Mouse (Mus musculus) embryonic stem cell, embryonic (primary cell): ENCODE results near the gene Gm11564.
"Not testable (repeated sequence)": the region's sequence is repeated elsewhere in the genome, so short reads cannot be mapped to it uniquely, and the experiment has no call there.

ENCODE experiments used
- CTCF ChIA-PET, 4 experiments: fragments of 300-600 bp in 2 of 4; fragments of 350-600 bp in 2 of 4; sonication (Branson Sonifier 250); formaldehyde crosslinking; loops; one replicate each; lab custom pipeline; 2022; ENCODE audit warnings: inconsistent platforms in 2 of 4; lab: Charles Lee
- POLR2A ChIA-PET, 4 experiments: fragments of 300-600 bp in 2 of 4; fragments of 350-600 bp in 2 of 4; sonication (Branson Sonifier 250); formaldehyde crosslinking; loops; one replicate each; lab custom pipeline; 2022; ENCODE audit warnings: antibody characterized with exemption in 4 of 4, inconsistent platforms in 1 of 4; lab: Charles Lee

The Gm11564 gene

DNA sequence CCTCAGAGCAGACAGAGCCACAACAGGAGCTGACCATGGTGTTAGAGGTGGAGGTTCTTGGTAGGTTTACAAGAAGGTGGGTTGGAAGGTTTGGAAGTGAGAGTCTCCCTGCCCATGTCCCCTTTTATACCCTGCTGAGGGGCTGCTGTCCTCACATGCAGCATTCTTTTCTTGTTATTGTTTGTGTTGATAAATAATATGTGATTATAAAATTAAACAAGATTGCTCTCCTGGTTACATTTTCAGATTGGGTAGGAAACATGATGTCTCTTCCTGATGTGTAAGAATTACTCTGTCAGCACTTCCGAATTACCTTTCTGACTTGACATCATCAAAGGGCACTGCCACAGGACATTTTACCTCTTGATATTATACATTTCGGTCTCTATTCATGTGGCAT, at the start of gene Gm11564:
Gene Gm11564 (minus strand): TSS at position 101 of the 400 bp plus-strand sequence.
- CTCF ChIA-PET, POLR2A ChIA-PET: not testable (repeated sequence)

DNA sequence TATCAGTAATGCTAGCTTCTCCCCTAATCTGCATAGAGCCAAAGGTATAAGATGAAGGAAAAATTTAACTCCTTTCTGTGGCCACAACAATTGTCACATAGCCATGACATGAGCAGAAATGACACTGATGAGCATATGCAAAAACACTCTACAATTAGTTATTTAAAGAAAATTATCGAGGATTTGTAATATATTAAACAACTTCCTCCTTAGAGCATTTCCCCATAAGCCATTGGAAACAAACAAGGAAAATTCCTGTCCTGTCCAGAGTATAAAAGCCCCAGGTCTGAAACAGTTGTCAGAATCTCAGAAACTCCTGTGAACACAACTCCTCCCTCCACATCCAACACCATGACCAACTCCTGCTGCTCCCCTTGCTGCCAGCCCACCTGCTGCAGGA, 48.7 kb upstream of the Gm11564 start, which contains the start of gene Gm11559:
Gene Gm11559 (plus strand): TSS at position 301 of the 400 bp plus-strand sequence.
- POLR2A ChIA-PET = not testable (repeated sequence)

DNA sequence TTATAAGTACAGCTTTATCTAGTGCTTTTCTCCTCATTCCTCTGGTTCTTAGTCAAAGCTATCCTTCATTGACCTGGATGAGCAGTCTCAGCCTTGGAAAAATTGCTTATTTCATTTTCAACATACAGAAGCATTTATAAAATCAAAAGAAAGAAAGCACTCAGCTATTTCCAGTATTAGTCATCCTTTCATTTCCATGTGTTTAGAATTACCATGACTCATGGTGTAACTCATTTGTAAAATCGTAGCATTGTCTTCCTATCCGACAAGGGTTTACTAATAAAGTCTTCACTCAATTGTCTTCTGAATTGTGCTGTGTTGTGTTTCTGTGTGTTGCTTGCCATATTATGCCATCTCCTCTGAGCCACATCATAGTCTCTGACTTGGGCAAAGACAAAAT, 43.3 kb upstream of the Gm11564 start:
- ChIA-PET POLR2A (no interaction called here), CTCF (interaction anchor here in 1 of 4 experiments (0.7 kb wide), 1 partner anchor 403 kb away, joined by 4 read pairs; no protein-coding TSS in a partner anchor)

More for the DNA sequence above, 48.7 kb upstream of the Gm11564 start, which contains the start of gene Gm11559:
- CTCF ChIA-PET = not testable (repeated sequence)

DNA sequence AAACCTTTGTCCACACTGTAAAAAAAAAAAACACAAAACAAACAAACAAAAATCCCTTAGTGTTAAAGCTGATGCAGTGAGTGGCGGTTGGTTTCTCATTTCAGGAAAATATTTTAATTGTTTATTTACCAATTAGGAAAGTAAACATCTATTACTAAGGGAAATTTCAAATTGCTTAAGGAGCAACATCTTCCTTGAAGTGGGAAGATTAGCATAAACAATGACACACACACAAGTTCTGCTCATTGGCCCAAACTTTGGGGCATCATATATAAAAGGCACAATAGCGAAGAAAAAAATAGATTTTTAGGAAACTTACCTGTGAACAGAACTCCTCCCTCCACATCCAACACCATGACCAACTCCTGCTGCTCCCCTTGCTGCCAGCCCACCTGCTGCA, 42.2 kb upstream of the Gm11564 start, which contains the start of gene Gm11568:
Gene Gm11568 (plus strand): TSS at position 301 of the 400 bp plus-strand sequence.
- ChIA-PET POLR2A (no interaction called here), CTCF (no interaction called here)

DNA sequence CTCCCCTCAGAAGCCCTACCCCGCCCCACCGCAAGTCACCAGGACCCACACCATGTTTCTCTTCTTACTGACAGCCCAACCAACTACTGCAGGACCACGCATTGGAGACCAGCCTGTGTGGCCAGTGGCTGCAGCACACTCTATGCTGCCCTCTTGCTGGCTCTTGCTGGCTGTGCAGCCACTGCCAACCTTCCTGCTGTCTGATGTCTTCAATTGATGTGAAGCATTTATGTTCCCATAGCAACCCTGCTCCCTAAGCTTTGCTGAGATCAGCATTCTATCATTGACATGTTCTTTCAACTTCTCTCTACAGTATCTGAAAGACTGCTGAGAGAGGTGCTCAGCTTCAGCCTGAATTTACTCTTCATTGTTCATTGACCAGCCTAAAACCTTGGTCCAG, 38.7 kb upstream of the Gm11564 start:
- ChIA-PET POLR2A (no interaction called here), CTCF (interaction anchor here in 1 of 4 experiments (1.0 kb wide), 1 partner anchor 444 kb away, joined by 3 read pairs; no protein-coding TSS in a partner anchor)

DNA sequence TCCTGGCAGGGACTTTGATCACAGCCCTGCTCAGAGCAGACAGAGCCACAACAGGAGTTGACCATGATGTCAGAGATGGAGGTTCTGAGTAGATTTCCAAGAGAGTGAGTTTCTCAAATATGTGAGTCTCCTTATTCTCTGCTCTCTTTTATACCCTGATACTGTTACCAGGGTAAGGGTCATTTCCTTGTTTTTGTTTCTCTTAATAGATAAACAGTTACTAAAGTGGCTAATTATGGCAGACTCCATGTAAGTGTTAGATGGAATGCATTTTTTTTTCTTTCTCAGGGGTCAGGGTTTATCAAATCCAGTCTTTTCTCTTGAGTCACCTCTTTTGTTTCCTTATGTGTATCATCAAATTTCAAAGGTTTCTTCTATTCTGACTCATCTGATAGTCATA, 36.0 kb upstream of the Gm11564 start, which contains the start of gene Krtap4-16:
Gene Krtap4-16 (minus strand): TSS at position 101 of the 400 bp plus-strand sequence.
- POLR2A ChIA-PET = no interaction called here
- CTCF ChIA-PET = no interaction called here

DNA sequence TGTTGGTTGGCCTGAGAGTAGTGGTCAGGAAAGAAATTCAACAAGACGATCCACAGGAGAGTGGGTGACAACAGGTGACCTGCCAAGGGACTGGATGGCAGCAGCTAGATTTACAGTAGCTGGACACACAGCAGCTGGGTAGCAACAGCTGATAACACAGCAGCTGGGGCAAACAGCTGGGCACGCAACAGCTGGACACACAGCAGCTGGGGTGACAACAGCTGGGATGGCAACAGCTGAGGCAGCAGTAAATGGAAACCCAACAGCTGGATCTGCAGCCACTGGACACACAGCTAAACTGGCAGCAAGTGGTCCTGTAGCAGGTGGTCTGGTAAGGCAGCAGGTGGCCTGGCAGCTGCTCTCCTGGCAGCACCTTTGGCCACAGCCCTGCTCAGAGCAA, 31.3 kb upstream of the Gm11564 start:
- CTCF ChIA-PET = interaction anchor here in 1 of 4 experiments (1.0 kb wide), 1 partner anchor 454 kb away, joined by 3 read pairs; no protein-coding TSS in a partner anchor
- POLR2A ChIA-PET = no interaction called here

DNA sequence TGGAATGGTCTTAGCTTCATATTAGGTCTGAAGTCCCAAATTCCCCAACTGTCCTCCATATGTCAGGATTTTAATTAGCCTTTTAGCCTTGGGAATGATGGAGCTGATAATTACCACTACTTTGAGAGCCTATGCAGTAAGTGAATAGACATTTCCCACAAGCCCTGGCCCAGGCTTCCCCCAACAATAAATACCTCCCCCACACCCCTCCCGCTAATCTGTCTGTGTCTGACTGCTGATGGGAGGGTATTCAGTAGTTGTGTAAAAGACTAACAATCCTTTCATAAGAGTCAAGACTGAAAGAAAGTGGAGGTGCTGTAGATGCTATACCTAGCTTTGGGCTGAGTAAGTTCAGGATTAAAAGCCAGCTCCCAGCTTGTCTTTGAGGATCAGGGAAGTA, 26.7 kb upstream of the Gm11564 start:
- CTCF ChIA-PET = no interaction called here
- POLR2A ChIA-PET = no interaction called here

DNA sequence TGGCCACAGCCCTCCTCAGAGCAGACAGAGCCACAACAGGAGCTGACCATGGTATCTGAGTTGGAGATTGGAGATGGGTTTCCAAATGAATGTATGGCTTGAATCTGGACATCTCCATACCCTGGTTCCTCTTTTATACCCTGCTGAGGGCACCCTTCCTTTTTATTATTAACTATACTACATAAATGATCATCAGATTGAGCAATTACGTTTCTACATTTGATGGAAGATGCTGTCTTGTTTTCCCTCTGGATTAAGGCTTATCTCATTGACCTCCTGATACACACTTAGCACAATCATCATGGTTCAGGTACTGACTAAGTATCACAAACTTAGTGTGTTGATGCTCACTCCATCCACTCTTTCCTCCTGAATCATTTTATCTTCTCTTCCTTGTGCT, 22.5 kb upstream of the Gm11564 start, which contains the start of gene 2300003K06Rik:
Gene 2300003K06Rik (minus strand): TSS at position 101 of the 400 bp plus-strand sequence.
- CTCF ChIA-PET = interaction anchor here in 2 of 4 experiments (0.6 kb wide), 2 partner anchors 482 to 570 kb away, joined by 3 read pairs; partner anchors contain the start of gene Eif1 (in 1 of the 2)
- POLR2A ChIA-PET = interaction anchor here in 1 of 4 experiments (0.5 to 1.2 kb wide), 2 partner anchors 19 to 55 kb away, joined by 3 read pairs; no protein-coding TSS in a partner anchor

DNA sequence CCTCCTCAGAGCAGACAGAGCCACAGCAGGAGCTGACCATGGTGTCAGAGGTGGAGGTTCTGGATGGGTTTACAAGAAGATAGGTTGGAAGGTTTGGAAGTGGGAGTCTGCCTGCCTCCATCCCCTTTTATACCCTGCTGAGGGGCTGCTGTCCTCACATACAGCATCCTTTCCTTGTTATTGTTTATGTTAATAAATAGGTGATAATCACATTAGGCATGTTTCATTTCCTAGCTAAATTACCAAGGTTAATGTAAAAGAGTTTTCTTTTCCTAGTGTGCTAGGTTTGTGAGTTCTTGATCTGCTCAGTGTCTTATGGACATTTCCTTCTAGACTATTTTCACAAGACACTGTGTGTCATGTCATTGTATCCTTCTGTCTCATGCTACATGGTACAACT, 5.7 kb downstream of the Gm11564 start, which contains the start of gene Krtap4-13:
Gene Krtap4-13 (minus strand): TSS at position 101 of the 400 bp plus-strand sequence.
- CTCF ChIA-PET, POLR2A ChIA-PET: not testable (repeated sequence)

DNA sequence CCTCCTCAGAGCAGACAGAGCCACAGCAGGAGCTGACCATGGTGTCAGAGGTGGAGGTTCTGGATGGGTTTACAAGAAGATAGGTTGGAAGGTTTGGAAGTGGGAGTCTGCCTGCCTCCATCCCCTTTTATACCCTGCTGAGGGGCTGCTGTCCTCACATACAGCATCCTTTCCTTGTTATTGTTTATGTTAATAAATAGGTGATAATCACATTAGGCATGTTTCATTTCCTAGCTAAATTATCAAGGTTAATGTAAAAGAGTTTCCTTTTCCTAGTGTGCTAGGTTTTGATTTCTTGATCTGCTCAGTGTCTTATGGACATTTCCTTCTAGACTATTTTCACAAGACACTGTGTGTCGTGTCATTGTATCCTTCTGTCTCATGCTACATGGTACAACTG, 11.1 kb downstream of the Gm11564 start, which contains the start of gene Gm11554:
Gene Gm11554 (minus strand): TSS at position 101 of the 400 bp plus-strand sequence.
- CTCF ChIA-PET, POLR2A ChIA-PET: not testable (repeated sequence)

DNA sequence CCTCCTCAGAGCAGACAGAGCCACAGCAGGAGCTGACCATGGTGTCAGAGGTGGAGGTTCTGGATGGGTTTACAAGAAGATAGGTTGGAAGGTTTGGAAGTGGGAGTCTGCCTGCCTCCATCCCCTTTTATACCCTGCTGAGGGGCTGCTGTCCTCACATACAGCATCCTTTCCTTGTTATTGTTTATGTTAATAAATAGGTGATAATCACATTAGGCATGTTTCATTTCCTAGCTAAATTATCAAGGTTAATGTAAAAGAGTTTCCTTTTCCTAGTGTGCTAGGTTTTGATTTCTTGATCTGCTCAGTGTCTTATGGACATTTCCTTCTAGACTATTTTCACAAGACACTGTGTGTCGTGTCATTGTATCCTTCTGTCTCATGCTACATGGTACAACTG, 16.6 kb downstream of the Gm11564 start, which contains the start of gene Gm11569:
Gene Gm11569 (minus strand): TSS at position 101 of the 400 bp plus-strand sequence.
- POLR2A ChIA-PET, CTCF ChIA-PET: not testable (repeated sequence)

DNA sequence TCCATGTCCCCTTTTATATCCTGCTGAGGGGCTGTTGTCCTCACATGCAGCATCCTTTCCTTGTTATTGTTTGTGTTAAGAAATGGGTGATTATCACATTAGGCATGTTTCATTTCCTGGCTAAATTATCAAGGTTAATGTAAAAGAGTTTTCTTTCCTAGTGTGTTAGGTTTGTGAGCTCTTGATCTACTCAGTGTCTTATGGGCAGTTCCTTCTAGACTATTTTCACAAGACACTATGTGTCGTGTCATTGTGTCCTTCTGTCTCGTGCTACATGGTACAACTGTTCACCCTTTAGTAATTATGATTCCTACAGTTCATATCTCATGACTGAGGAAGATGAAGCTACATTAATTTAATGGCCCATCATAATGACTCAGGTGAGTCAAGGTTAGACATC, 22.1 kb downstream of the Gm11564 start, which contains the start of gene Gm11596:
Gene Gm11596 (minus strand): TSS at position 101 of the 400 bp plus-strand sequence.
- CTCF ChIA-PET = no interaction called here
- POLR2A ChIA-PET = no interaction called here

DNA sequence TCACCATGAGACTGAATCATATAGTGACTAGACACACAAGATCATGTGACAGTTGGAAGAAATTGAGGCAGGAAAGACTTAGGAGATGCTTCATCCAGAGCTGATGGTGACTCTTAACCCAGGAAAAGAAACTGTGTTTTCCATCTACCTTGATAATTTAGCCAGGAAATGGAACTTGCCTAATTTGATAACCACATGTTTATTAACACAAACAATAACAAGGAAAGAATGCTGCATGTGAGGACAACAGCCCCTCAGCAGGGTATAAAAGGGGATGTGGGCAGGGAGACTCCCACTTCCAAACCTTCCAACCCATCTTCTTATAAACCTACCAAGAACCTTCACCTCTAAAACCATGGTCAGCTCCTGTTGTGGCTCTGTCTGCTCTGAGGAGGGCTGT, 30.6 kb downstream of the Gm11564 start, which contains the start of gene Krtap4-9:
Gene Krtap4-9 (plus strand): TSS at position 301 of the 400 bp plus-strand sequence.
- POLR2A ChIA-PET, CTCF ChIA-PET: not testable (repeated sequence)

DNA sequence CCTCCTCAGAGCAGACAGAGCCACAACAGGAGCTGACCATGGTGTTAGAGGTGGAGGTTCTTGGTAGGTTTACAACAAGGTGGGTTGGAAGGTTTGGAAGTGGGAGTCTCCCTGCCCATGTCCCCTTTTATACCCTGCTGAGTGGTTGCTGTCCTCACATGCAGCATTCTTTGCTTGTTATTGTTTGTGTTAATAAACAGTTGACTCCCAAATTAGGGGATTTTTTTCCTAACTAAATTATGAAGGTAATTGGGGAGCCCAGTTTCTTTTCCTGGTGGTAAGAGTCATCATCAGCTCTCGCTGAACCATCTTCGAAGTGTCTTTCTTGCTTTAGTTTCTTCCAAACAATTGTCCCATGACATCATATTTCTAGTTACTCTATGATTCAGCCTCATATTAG, 34.9 kb downstream of the Gm11564 start, which contains the start of gene Krtap4-8:
Gene Krtap4-8 (minus strand): TSS at position 101 of the 400 bp plus-strand sequence.
- CTCF ChIA-PET = no interaction called here
- POLR2A ChIA-PET = no interaction called here

DNA sequence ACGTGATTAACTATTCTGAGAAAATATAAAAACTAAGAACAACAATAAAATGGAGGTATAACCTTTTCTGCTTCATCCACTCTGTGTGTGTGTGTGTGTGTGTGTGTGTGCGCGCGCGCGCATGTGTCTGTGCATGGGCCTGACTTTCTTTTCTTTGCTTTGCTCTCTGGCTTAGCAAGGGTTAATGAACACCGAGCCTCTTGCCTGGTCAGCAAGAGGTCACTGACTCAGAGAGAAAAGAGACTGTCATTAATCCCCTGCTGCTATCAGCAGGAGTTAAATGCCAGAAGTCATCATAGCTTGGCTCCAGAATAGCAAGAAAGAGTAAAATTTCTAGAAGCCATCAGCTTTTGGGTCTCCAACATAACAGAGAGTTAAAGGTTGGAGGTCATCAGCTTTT, 37.1 kb downstream of the Gm11564 start:
- POLR2A ChIA-PET = no interaction called here
- CTCF ChIA-PET = no interaction called here

DNA sequence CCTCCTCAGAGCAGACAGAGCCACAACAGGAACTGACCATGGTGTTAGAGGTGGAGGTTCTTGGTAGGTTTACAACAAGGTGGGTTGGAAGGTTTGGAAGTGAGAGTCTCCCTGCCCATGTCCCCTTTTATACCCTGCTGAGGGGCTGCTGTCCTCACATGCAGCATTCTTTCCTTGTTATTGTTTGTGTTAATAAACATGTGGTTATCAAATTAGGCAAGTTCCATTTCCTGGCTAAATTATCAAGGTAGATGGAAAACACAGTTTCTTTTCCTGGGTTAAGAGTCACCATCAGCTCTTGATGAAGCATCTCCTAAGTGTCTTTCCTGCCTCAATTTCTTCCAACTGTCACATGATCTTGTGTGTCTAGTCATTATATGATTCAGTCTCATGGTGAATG, 42.7 kb downstream of the Gm11564 start, which contains the start of gene Gm11595:
Gene Gm11595 (minus strand): TSS at position 101 of the 400 bp plus-strand sequence.
- CTCF ChIA-PET, POLR2A ChIA-PET: not testable (repeated sequence)

DNA sequence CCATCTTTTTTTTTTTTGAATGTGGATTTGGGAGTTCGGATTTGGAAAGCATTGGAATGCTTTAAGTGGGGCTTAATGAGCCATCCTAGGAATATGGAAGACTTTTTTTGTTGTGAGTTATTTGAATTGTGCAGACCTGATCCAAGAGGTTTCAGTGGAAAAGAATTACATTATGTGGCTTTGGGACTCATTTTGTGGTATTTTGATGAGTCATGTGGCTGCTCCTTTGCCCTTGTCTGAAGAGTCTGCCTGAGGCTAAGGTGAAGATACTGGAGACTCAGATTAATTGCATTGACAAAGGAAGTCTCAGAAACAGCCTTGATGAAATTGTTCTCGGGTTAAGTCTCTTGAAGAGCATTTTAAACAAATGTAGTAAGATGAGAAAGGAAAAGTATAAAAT, 47.1 kb downstream of the Gm11564 start:
- CTCF ChIA-PET = no interaction called here
- POLR2A ChIA-PET = no interaction called here
